Mouse (Mus musculus) brown adipose tissue, adult 24 weeks (tissue): ENCODE results near the gene Aipl1. TPM values are rescaled to one million over a fixed set of nuclear protein-coding genes. Genes with fewer than 3 reads are reported as not detected.

Experiments
- H3K27ac ChIP-seq: fragments of 200-500 bp; replicated peaks from 2 replicates; pipeline ENCODE4 v1.5.1; 2012; ENCODE audit warnings: low read depth, mild to moderate bottlenecking, low read length
- H3K4me1 ChIP-seq: fragments of 200-500 bp; 2 replicates; pipeline ENCODE4 v1.6.1; 2012; ENCODE audit warnings: low read length, mixed read lengths; ENCODE audit not compliant: control insufficient read depth, insufficient read depth, insufficient read length
- H3K4me3 ChIP-seq: fragments of 200-500 bp; 2 replicates; pipeline ENCODE4 v1.5.1; 2012; ENCODE audit warnings: low read depth, mild to moderate bottlenecking, low read length, moderate library complexity; ENCODE audit not compliant: insufficient read depth
- polyA plus RNA-seq: library from polyadenylated mRNA; stranded (reverse); fragments of >200 nt; gene quantifications from 2 replicates; pipeline ENCODE4 v1.2.4, GENCODE M21; 2012; ENCODE audit not compliant: missing spikeins, insufficient read depth, insufficient read length

Aipl1 gene
- polyA plus RNA-seq, 1 experiment: not detected

- Histone ChIP-seq H3K27ac (no peak overlapping the region), H3K4me3 (no peak overlapping the region), H3K4me1 (no peaks in the 10 kb centered on the region)
Observed at GRCm38 (mm10) chr11:72061093-72061620, 23.8 kb upstream of the Aipl1 start.

GRCm38 (mm10) chr11:72060416-72060815 is 23.1 kb upstream of the Aipl1 start:
- H3K4me3 ChIP-seq: no peak overlapping the region
- H3K27ac ChIP-seq: no peak overlapping the region
- H3K4me1 ChIP-seq: no peaks in the 10 kb centered on the region

GRCm38 (mm10) chr11:72057166-72057565 is 19.9 kb upstream of the Aipl1 start:
- Histone ChIP-seq H3K4me3 (no peak overlapping the region), H3K4me1 (no peaks in the 10 kb centered on the region), H3K27ac (no peak overlapping the region)

- H3K27ac ChIP-seq: no peak overlapping the region
- H3K4me1 ChIP-seq: no peaks in the 10 kb centered on the region
- no peak overlapping the region for H3K4me3 ChIP-seq
Observed at GRCm38 (mm10) chr11:72055176-72055575, 17.9 kb upstream of the Aipl1 start.

GRCm38 (mm10) chr11:72052636-72053035 is 15.3 kb upstream of the Aipl1 start:
- Histone ChIP-seq H3K4me3 (no peak overlapping the region), H3K4me1 (no peaks in the 10 kb centered on the region), H3K27ac (no peak overlapping the region)

GRCm38 (mm10) chr11:72052221-72052620 is 14.9 kb upstream of the Aipl1 start:
- no peak overlapping the region for H3K4me3 ChIP-seq
- H3K27ac ChIP-seq: no peak overlapping the region
- no peaks in the 10 kb centered on the region for H3K4me1 ChIP-seq

- no peaks in the 10 kb centered on the region for H3K4me1 ChIP-seq
- no peak overlapping the region for H3K27ac ChIP-seq
- no peak overlapping the region for H3K4me3 ChIP-seq
Observed at GRCm38 (mm10) chr11:72050895-72051858, 13.9 kb upstream of the Aipl1 start.

- Histone ChIP-seq H3K4me1 (no peaks in the 10 kb centered on the region), H3K27ac (no peak overlapping the region), H3K4me3 (no peak overlapping the region)
Observed at GRCm38 (mm10) chr11:72050168-72050894, 13.0 kb upstream of the Aipl1 start.

- Histone ChIP-seq H3K4me3 (no peak overlapping the region), H3K4me1 (peaks cover 3% of the 10 kb centered on the region; the same call in 1 of the 2 replicates), H3K27ac (no peak overlapping the region)
Observed at GRCm38 (mm10) chr11:72049171-72049759, 12.0 kb upstream of the Aipl1 start.

GRCm38 (mm10) chr11:72048730-72049129 is 11.4 kb upstream of the Aipl1 start:
- H3K27ac ChIP-seq: no peak overlapping the region
- H3K4me1 ChIP-seq: peaks cover 3% of the 10 kb centered on the region; the same call in 1 of the 2 replicates
- no peak overlapping the region for H3K4me3 ChIP-seq

- Histone ChIP-seq H3K4me1 (peaks cover 8% of the 10 kb centered on the region; the same call in 1 of the 2 replicates), H3K4me3 (no peak overlapping the region), H3K27ac (no peak overlapping the region; the same call in 1 of the 2 replicates)
Observed at GRCm38 (mm10) chr11:72044231-72044630, 6.9 kb upstream of the Aipl1 start.

GRCm38 (mm10) chr11:72042631-72043030 is 5.3 kb upstream of the Aipl1 start:
- Histone ChIP-seq H3K27ac (0 out of 2 replicates have a peak overlapping the region, but pooled peaks have one; percentile 16), H3K4me3 (peak overlapping the region; percentile 69; the same call in 1 of the 2 replicates), H3K4me1 (peaks cover 8% of the 10 kb centered on the region; the same call in 1 of the 2 replicates)

- Histone ChIP-seq H3K27ac (0 out of 2 replicates have a peak within 1 kb of the TSS, but pooled peaks have one; percentile 16), H3K4me1 (peaks cover 8% of the 10 kb centered on the region; the same call in 1 of the 2 replicates), H3K4me3 (peak within 1 kb of the TSS; percentile 69)
Observed at GRCm38 (mm10) chr11:72041768-72042607, 4.7 kb upstream of the Aipl1 start, which contains the start of gene Pimreg. Pimreg (plus strand) TSS chr11:72042032.

GRCm38 (mm10) chr11:72041290-72041767 is 4.0 kb upstream of the Aipl1 start:
- H3K4me1 ChIP-seq: peaks cover 8% of the 10 kb centered on the region; the same call in 1 of the 2 replicates
- peak overlapping the region; percentile 69 for H3K4me3 ChIP-seq
- H3K27ac ChIP-seq: no peak overlapping the region
